Mouse (Mus musculus): ENCODE measurements around the gene Gcfc2.
A peak's percentile ranks its signal among the peaks of the same experiment; 100 is the strongest.

The Gcfc2 gene

GRCm38 (mm10) chr6:81975971-81976621, 52.6 kb downstream of the Gcfc2 start:
- DNase-seq (ENCODE audit: low spot score) = peak; percentile 83

GRCm38 (mm10) chr6:81979286-81979685, 55.8 kb downstream of the Gcfc2 start:
- no peak for DNase-seq (ENCODE audit: low spot score)

GRCm38 (mm10) chr6:81986171-81986570, 62.7 kb downstream of the Gcfc2 start:
- no peak for DNase-seq (ENCODE audit: low spot score)

GRCm38 (mm10) chr6:81986599-81986998, 63.1 kb downstream of the Gcfc2 start:
- no peak for DNase-seq (ENCODE audit: low spot score)

- DNase-seq (ENCODE audit: low spot score) = peak; percentile 92
Observed at GRCm38 (mm10) chr6:81987010-81987409, 63.5 kb downstream of the Gcfc2 start.

GRCm38 (mm10) chr6:81987580-81987979, 64.1 kb downstream of the Gcfc2 start:
- DNase-seq (ENCODE audit: low spot score) = no peak

- no peak for DNase-seq (ENCODE audit: low spot score)
Observed at GRCm38 (mm10) chr6:81988341-81988740, 64.9 kb downstream of the Gcfc2 start.

GRCm38 (mm10) chr6:81990049-81990810, 66.8 kb downstream of the Gcfc2 start:
- no peak for DNase-seq (ENCODE audit: low spot score)

All from retina, embryonic 14.5 days (tissue).